Mouse (Mus musculus): Measurements from ENCODE around the gene Gm36176. TPM values are rescaled to one million over a fixed set of nuclear protein-coding genes. Genes with fewer than 3 reads are reported as not detected.
"Not testable (repeated sequence)": the region's sequence is repeated elsewhere in the genome, so short reads cannot be mapped to it uniquely, and the experiment has no call there.

Gene Gm36176
- not detected in 2 replicates for total RNA-seq (2021)
- long read RNA-seq, result 0 reads

GRCm38 (mm10) chr10:77846503-77846902, at the start of gene Gm36176:
Gene Gm36176 (plus strand): TSS chr10:77846803.
- no peak for DNase-seq

- DNase-seq, result no peak
Measured at GRCm38 (mm10) chr10:77797677-77798076, 48.9 kb upstream of the Gm36176 start.

GRCm38 (mm10) chr10:77798164-77798920, 48.3 kb upstream of the Gm36176 start:
- not testable (repeated sequence) for DNase-seq

- no peak for DNase-seq
Measured at GRCm38 (mm10) chr10:77798921-77799508, 47.6 kb upstream of the Gm36176 start, which contains the start of gene Gm19668. Gene Gm19668 (minus strand): TSS chr10:77799133.

GRCm38 (mm10) chr10:77804095-77804494, 42.5 kb upstream of the Gm36176 start:
- DNase-seq, result no peak

- DNase-seq, result no peak
Measured at GRCm38 (mm10) chr10:77811743-77812142, 34.9 kb upstream of the Gm36176 start, which contains the start of gene Gm9507. Gene Gm9507 (minus strand): TSS chr10:77811843.

GRCm38 (mm10) chr10:77814382-77814781, 32.2 kb upstream of the Gm36176 start, which contains the start of gene Gm2696:
Gene Gm2696 (plus strand): TSS chr10:77814682.
- DNase-seq, result no peak

GRCm38 (mm10) chr10:77815514-77815913, 31.1 kb upstream of the Gm36176 start:
- DNase-seq, result peak; percentile 19

- no peak for DNase-seq
Measured at GRCm38 (mm10) chr10:77818523-77818922, 28.1 kb upstream of the Gm36176 start.

- no peak for DNase-seq
Measured at GRCm38 (mm10) chr10:77819203-77819602, 27.4 kb upstream of the Gm36176 start.

GRCm38 (mm10) chr10:77826951-77827350, 19.7 kb upstream of the Gm36176 start, which contains the start of gene Krtap10-4:
Gene Krtap10-4 (minus strand): TSS chr10:77827095.
- DNase-seq, result no peak

- DNase-seq, result no peak
Measured at GRCm38 (mm10) chr10:77835647-77836046, 11.0 kb upstream of the Gm36176 start, which contains the start of gene Krtap10-10. Gene Krtap10-10 (plus strand): TSS chr10:77835947.

GRCm38 (mm10) chr10:77839006-77839405, 7.6 kb upstream of the Gm36176 start:
- no peak for DNase-seq

- no peak for DNase-seq
Measured at GRCm38 (mm10) chr10:77846961-77847360, 358 bp downstream of the Gm36176 start.

GRCm38 (mm10) chr10:77847538-77847937, 935 bp downstream of the Gm36176 start:
- no peak for DNase-seq

GRCm38 (mm10) chr10:77852559-77852958, 6.0 kb downstream of the Gm36176 start, which contains the start of gene Gm10318:
Gene Gm10318 (plus strand): TSS chr10:77852859.
- DNase-seq, result no peak

- DNase-seq, result no peak
Measured at GRCm38 (mm10) chr10:77861675-77862074, 15.1 kb downstream of the Gm36176 start, which contains the start of gene Gm3285. Gene Gm3285 (plus strand): TSS chr10:77861975.

- DNase-seq, result peak; percentile 8
Measured at GRCm38 (mm10) chr10:77864067-77864761, 17.6 kb downstream of the Gm36176 start.

GRCm38 (mm10) chr10:77864762-77865143, 18.1 kb downstream of the Gm36176 start:
- DNase-seq, result no peak

- no peak for DNase-seq
Measured at GRCm38 (mm10) chr10:77867546-77867945, 20.9 kb downstream of the Gm36176 start.

GRCm38 (mm10) chr10:77869651-77870050, 23.0 kb downstream of the Gm36176 start:
- DNase-seq, result no peak

GRCm38 (mm10) chr10:77878985-77879384, 32.4 kb downstream of the Gm36176 start:
- DNase-seq, result peak; percentile 38

GRCm38 (mm10) chr10:77880305-77880704, 33.7 kb downstream of the Gm36176 start:
- no peak for DNase-seq

All from adrenal gland, postnatal 25 days (tissue).